Mouse (Mus musculus): ENCODE measurements at regions not wholly inside any gene's neighbourhood (a gene's known extent, or its start where the extent isn't known, plus 50 kb on each side); places are given as distances from the start of the nearest gene placed in this dataset.

- H3K27me3 ChIP-seq (ENCODE audit: control insufficient read depth, insufficient read depth, low read length) = no peaks in the 10 kb centered on the region
- H3K9ac ChIP-seq (replicated peaks; ENCODE audit: low read length) = no peak overlapping the region
- H3K36me3 ChIP-seq (ENCODE audit: control insufficient read depth, insufficient read depth, low read length) = no peaks in the 10 kb centered on the region
- no peaks in the 10 kb centered on the region for H3K9me3 ChIP-seq (ENCODE audit: control insufficient read depth, low read length)
- no peaks in the 10 kb centered on the region for H3K4me1 ChIP-seq (ENCODE audit: control insufficient read depth, insufficient read depth, low read length)
- H3K4me2 ChIP-seq (ENCODE audit: low read length) = no peak overlapping the region
- WGBS = 91% methylated on average over 6 of the region's 6 CpGs
- no peak overlapping the region for H3K4me3 ChIP-seq (replicated peaks; ENCODE audit: low read depth, low read length)
- H3K27ac ChIP-seq (replicated peaks; ENCODE audit: low read depth, low read length) = no peak overlapping the region
- DNase-seq (no peak), ATAC-seq (ENCODE audit: low FRiP score, low TSS enrichment) (no peak)
Observed at GRCm38 (mm10) chr2:131674872-131675271, 112.8 kb upstream of the Adra1d start.

GRCm38 (mm10) chr2:131673351-131673750 is 111.3 kb upstream of the Adra1d start:
- no peak overlapping the region for H3K9ac ChIP-seq (replicated peaks; ENCODE audit: low read length)
- 92% methylated on average over 3 of the region's 3 CpGs for WGBS
- no peaks in the 10 kb centered on the region for H3K36me3 ChIP-seq (ENCODE audit: control insufficient read depth, insufficient read depth, low read length)
- DNase-seq (no peak), ATAC-seq (ENCODE audit: low FRiP score, low TSS enrichment) (no peak)
- H3K4me2 ChIP-seq (ENCODE audit: low read length) = no peak overlapping the region
- H3K27me3 ChIP-seq (ENCODE audit: control insufficient read depth, insufficient read depth, low read length) = no peaks in the 10 kb centered on the region
- no peak overlapping the region for H3K27ac ChIP-seq (replicated peaks; ENCODE audit: low read depth, low read length)
- H3K4me3 ChIP-seq (replicated peaks; ENCODE audit: low read depth, low read length) = no peak overlapping the region
- H3K9me3 ChIP-seq (ENCODE audit: control insufficient read depth, low read length) = no peaks in the 10 kb centered on the region
- no peaks in the 10 kb centered on the region for H3K4me1 ChIP-seq (ENCODE audit: control insufficient read depth, insufficient read depth, low read length)

- no peak overlapping the region for H3K27ac ChIP-seq (replicated peaks; ENCODE audit: low read depth, low read length)
- H3K9me3 ChIP-seq (ENCODE audit: control insufficient read depth, low read length) = no peaks in the 10 kb centered on the region
- H3K4me2 ChIP-seq (ENCODE audit: low read length) = no peak overlapping the region
- WGBS = 76% methylated on average over 1 of the region's 1 CpGs
- H3K27me3 ChIP-seq (ENCODE audit: control insufficient read depth, insufficient read depth, low read length) = no peaks in the 10 kb centered on the region
- no peak overlapping the region for H3K9ac ChIP-seq (replicated peaks; ENCODE audit: low read length)
- H3K4me3 ChIP-seq (replicated peaks; ENCODE audit: low read depth, low read length) = no peak overlapping the region
- DNase-seq (no peak), ATAC-seq (ENCODE audit: low FRiP score, low TSS enrichment) (no peak)
- H3K36me3 ChIP-seq (ENCODE audit: control insufficient read depth, insufficient read depth, low read length) = no peaks in the 10 kb centered on the region
- no peaks in the 10 kb centered on the region for H3K4me1 ChIP-seq (ENCODE audit: control insufficient read depth, insufficient read depth, low read length)
Observed at GRCm38 (mm10) chr2:131672646-131673045, 110.6 kb upstream of the Adra1d start.

GRCm38 (mm10) chr2:131672223-131672622 is 110.1 kb upstream of the Adra1d start:
- H3K4me3 ChIP-seq (replicated peaks; ENCODE audit: low read depth, low read length) = no peak overlapping the region
- no peaks in the 10 kb centered on the region for H3K4me1 ChIP-seq (ENCODE audit: control insufficient read depth, insufficient read depth, low read length)
- H3K36me3 ChIP-seq (ENCODE audit: control insufficient read depth, insufficient read depth, low read length) = no peaks in the 10 kb centered on the region
- DNase-seq (no peak), ATAC-seq (ENCODE audit: low FRiP score, low TSS enrichment) (no peak)
- H3K9me3 ChIP-seq (ENCODE audit: control insufficient read depth, low read length) = no peaks in the 10 kb centered on the region
- H3K9ac ChIP-seq (replicated peaks; ENCODE audit: low read length) = no peak overlapping the region
- no peaks in the 10 kb centered on the region for H3K27me3 ChIP-seq (ENCODE audit: control insufficient read depth, insufficient read depth, low read length)
- WGBS = 48% methylated on average over 1 of the region's 1 CpGs
- no peak overlapping the region for H3K27ac ChIP-seq (replicated peaks; ENCODE audit: low read depth, low read length)
- H3K4me2 ChIP-seq (ENCODE audit: low read length) = no peak overlapping the region

GRCm38 (mm10) chr2:131670876-131671275 is 108.8 kb upstream of the Adra1d start:
- Histone ChIP-seq H3K4me2 (ENCODE audit: low read length) (no peak overlapping the region), H3K27ac (replicated peaks; ENCODE audit: low read depth, low read length) (no peak overlapping the region), H3K4me3 (replicated peaks; ENCODE audit: low read depth, low read length) (no peak overlapping the region), H3K9ac (replicated peaks; ENCODE audit: low read length) (no peak overlapping the region), H3K36me3 (ENCODE audit: control insufficient read depth, insufficient read depth, low read length) (no peaks in the 10 kb centered on the region), H3K9me3 (ENCODE audit: control insufficient read depth, low read length) (no peaks in the 10 kb centered on the region), H3K27me3 (ENCODE audit: control insufficient read depth, insufficient read depth, low read length) (no peaks in the 10 kb centered on the region), H3K4me1 (ENCODE audit: control insufficient read depth, insufficient read depth, low read length) (no peaks in the 10 kb centered on the region)
- ATAC-seq (ENCODE audit: low FRiP score, low TSS enrichment) (no peak), DNase-seq (no peak)

GRCm38 (mm10) chr2:131667874-131668273 is 105.8 kb upstream of the Adra1d start:
- Histone ChIP-seq H3K27ac (replicated peaks; ENCODE audit: low read depth, low read length) (no peak overlapping the region), H3K9me3 (ENCODE audit: control insufficient read depth, low read length) (no peaks in the 10 kb centered on the region), H3K4me1 (ENCODE audit: control insufficient read depth, insufficient read depth, low read length) (no peaks in the 10 kb centered on the region), H3K4me2 (ENCODE audit: low read length) (no peak overlapping the region), H3K36me3 (ENCODE audit: control insufficient read depth, insufficient read depth, low read length) (no peaks in the 10 kb centered on the region), H3K9ac (replicated peaks; ENCODE audit: low read length) (no peak overlapping the region), H3K27me3 (ENCODE audit: control insufficient read depth, insufficient read depth, low read length) (no peaks in the 10 kb centered on the region), H3K4me3 (replicated peaks; ENCODE audit: low read depth, low read length) (no peak overlapping the region)
- DNase-seq (no peak), ATAC-seq (ENCODE audit: low FRiP score, low TSS enrichment) (no peak)
- WGBS = 91% methylated on average over 2 of the region's 2 CpGs

- H3K9me3 ChIP-seq (ENCODE audit: control insufficient read depth, low read length) = no peaks in the 10 kb centered on the region
- H3K4me1 ChIP-seq (ENCODE audit: control insufficient read depth, insufficient read depth, low read length) = no peaks in the 10 kb centered on the region
- H3K36me3 ChIP-seq (ENCODE audit: control insufficient read depth, insufficient read depth, low read length) = no peaks in the 10 kb centered on the region
- H3K27ac ChIP-seq (replicated peaks; ENCODE audit: low read depth, low read length) = no peak overlapping the region
- DNase-seq (no peak), ATAC-seq (ENCODE audit: low FRiP score, low TSS enrichment) (no peak)
- no peak overlapping the region for H3K4me2 ChIP-seq (ENCODE audit: low read length)
- no peak overlapping the region for H3K9ac ChIP-seq (replicated peaks; ENCODE audit: low read length)
- no peak overlapping the region for H3K4me3 ChIP-seq (replicated peaks; ENCODE audit: low read depth, low read length)
- WGBS = 74% methylated on average over 3 of the region's 3 CpGs
- H3K27me3 ChIP-seq (ENCODE audit: control insufficient read depth, insufficient read depth, low read length) = no peaks in the 10 kb centered on the region
Observed at GRCm38 (mm10) chr2:131666841-131667364, 104.8 kb upstream of the Adra1d start.

GRCm38 (mm10) chr2:131664575-131664974 is 102.5 kb upstream of the Adra1d start:
- WGBS = 81% methylated on average over 3 of the region's 3 CpGs
- H3K27me3 ChIP-seq (ENCODE audit: control insufficient read depth, insufficient read depth, low read length) = no peaks in the 10 kb centered on the region
- no peak overlapping the region for H3K9ac ChIP-seq (replicated peaks; ENCODE audit: low read length)
- H3K27ac ChIP-seq (replicated peaks; ENCODE audit: low read depth, low read length) = no peak overlapping the region
- H3K36me3 ChIP-seq (ENCODE audit: control insufficient read depth, insufficient read depth, low read length) = no peaks in the 10 kb centered on the region
- DNase-seq (no peak), ATAC-seq (ENCODE audit: low FRiP score, low TSS enrichment) (no peak)
- H3K4me3 ChIP-seq (replicated peaks; ENCODE audit: low read depth, low read length) = no peak overlapping the region
- no peaks in the 10 kb centered on the region for H3K9me3 ChIP-seq (ENCODE audit: control insufficient read depth, low read length)
- H3K4me1 ChIP-seq (ENCODE audit: control insufficient read depth, insufficient read depth, low read length) = no peaks in the 10 kb centered on the region
- no peak overlapping the region for H3K4me2 ChIP-seq (ENCODE audit: low read length)

- DNase-seq (no peak), ATAC-seq (ENCODE audit: low FRiP score, low TSS enrichment) (no peak)
- Histone ChIP-seq H3K4me3 (replicated peaks; ENCODE audit: low read depth, low read length) (no peak overlapping the region), H3K4me1 (ENCODE audit: control insufficient read depth, insufficient read depth, low read length) (no peaks in the 10 kb centered on the region), H3K27ac (replicated peaks; ENCODE audit: low read depth, low read length) (no peak overlapping the region), H3K4me2 (ENCODE audit: low read length) (no peak overlapping the region), H3K9ac (replicated peaks; ENCODE audit: low read length) (no peak overlapping the region), H3K9me3 (ENCODE audit: control insufficient read depth, low read length) (no peaks in the 10 kb centered on the region), H3K27me3 (ENCODE audit: control insufficient read depth, insufficient read depth, low read length) (no peaks in the 10 kb centered on the region), H3K36me3 (ENCODE audit: control insufficient read depth, insufficient read depth, low read length) (no peaks in the 10 kb centered on the region)
- WGBS = 82% methylated on average over 8 of the region's 8 CpGs
Observed at GRCm38 (mm10) chr2:131663199-131663809, 101.2 kb upstream of the Adra1d start.
